Mouse (Mus musculus): ENCODE data around the gene Arf6.
"Not testable (repeated sequence)": the region's sequence is repeated elsewhere in the genome, so short reads cannot be mapped to it uniquely, and the experiment has no call there.

The Arf6 gene

DNA sequence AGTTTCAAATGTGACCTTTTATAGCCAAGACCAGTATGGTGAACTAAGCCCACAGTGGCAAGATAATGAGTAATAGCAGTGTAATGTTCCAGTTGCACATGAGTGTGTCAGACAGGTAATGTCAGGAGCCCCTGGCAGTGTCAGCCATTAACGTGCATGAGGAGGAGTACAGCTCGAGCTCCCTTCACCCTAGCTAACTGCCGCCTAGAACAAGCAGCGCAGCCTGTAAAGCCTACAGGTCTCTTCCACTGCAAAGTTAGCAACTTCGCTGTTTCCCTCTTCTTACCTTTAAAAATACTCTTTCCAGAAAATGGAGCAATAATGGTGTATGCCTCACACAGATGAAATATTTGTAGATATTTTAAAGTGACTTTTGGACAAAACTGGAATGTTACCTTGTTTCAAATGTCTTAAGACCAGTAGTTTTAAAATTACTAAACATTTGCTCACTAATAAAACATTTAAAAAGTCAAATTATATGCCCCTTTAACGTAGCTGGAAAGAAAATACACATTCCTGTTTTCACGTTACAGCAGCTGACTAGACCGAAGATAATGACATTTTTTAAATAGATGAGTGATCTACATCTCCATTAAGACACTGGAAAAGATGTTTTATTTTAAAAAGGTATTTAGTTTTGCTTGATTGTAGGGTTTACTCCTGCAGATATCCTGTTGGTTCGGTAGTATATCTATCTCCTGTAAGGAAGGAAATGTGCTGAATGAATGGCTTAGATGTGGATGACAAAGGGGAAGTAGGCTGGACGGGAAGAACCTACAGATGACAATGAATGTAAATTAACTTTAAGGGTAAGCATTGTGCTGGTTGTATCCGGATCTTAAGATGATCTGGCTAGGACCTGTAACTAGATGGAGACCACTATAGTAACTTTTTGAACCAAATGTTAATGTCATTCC, 2.2 kb downstream of the Arf6 start:
- no peak for DNase-seq (ENCODE audit: low spot score)

DNA sequence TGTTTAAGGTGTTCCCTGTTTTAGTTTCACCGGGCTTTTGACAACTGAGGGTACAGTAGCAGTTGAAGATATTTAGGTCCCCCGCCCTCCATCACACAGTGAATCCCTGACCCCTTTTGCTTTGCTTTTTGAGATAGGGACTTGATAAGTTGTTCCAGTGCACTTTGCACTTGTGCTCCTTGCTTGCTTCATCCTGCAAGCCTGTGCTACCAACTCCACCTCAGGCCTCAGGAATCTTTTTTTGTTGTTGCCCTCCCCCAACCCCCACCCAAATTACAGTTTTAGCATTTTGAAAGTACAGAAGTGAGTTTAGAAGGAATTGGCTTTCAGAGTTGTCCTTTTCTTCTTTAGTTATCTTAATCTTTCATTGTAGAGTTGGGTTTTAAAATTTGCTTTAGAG, 4.2 kb downstream of the Arf6 start:
- no peak for DNase-seq (ENCODE audit: low spot score)

DNA sequence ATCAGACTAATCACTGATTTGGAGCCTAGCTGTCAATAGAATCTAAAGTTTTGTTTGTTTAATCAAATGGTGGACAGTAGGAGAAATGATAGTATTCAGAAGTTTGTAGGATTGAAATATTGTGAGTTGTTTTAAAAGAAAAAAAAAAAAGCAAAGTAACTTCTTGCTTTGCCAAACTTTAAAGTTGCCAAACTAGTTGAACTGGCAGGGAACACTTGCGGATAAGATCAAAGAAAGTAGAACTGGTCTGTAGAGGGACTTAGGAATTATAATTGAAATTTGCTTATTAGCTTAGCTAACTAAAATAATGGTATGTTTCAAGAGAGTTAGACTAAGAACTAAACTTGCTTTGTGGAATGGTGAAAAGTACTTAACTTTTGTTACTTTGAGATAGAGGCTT, 5.2 kb downstream of the Arf6 start:
- no peak for DNase-seq (ENCODE audit: low spot score)

DNA sequence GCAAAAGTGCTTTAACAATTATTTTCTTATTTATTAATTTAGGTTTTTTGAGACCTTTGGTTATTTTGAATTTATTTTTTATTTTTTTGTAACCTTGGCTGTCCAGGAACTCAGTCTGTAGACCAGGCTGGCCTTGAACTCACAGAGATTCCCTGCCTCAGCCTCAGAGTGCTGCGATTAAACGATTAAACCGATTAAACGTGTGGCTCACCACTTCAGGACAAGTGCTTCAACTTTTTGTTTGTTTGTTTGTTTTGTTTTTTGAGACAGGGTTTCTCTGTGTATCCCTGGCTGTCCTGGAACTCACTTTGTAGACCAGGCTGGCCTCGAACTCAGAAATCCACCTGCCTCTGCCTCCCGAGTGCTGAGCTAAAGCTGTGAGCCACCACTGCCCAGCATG, 5.7 kb downstream of the Arf6 start:
- DNase-seq (ENCODE audit: low spot score) = not testable (repeated sequence)

DNA sequence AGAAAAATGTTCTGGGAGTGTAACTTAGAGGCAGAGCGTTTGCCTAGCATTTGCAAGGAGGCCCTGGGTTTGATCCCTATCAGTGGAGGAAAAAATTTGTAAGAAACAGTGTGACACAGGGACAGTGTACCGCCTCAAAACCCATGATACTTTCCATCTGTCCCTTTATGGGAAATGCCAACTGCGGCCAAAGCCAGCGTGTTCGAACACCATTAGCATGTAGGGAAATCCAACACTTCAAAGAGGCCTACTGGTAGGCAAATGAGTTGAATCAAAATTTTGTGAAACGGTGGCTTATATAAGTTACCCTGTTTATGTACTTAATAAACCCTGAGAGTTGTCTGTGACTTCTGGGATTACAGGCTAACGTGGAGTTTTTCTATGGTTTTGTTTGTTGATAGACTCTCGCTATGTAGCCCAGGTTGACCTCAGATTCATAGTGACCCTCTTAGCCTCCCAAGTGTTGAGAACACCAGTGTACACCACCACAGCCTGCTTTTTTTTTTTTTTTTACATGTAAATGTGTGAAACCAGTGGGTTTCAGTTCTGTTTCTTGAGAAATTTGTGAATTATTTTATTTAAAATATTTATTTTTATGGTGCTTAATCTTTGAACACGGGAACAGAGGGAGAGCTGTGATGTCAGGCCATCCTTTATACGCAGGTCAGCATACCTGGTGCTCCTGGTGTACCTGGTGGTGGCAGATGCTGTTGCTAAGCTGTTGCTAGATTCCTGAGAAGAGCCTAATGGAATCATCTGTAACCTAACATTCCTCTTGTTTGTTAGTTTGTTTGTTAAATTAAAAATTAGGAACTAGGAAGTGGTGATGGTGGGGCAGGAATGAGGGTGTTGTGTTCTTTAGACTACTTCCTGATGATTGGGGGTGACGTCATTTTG, 6.9 kb downstream of the Arf6 start:
- no peak for DNase-seq (ENCODE audit: low spot score)

DNA sequence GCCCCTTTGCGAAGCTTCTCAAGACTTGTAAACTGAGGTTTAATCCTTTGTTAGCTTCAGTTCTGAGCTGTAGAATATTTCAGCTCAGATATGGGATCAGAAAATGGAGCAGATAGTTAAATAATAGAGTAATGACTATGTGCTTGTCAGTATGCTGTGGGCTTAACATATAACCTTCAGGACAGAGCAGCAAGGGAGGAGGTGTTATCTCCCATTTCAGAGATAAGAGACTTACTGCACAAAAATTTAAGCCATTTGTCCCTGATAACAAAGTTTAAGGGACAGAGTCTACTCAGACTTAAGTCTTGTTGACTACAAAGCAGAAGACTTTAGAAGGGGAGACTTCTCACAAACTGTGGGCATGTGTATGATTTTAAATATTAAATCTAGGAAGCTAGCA, 10.9 kb downstream of the Arf6 start:
- no peak for DNase-seq (ENCODE audit: low spot score)

DNA sequence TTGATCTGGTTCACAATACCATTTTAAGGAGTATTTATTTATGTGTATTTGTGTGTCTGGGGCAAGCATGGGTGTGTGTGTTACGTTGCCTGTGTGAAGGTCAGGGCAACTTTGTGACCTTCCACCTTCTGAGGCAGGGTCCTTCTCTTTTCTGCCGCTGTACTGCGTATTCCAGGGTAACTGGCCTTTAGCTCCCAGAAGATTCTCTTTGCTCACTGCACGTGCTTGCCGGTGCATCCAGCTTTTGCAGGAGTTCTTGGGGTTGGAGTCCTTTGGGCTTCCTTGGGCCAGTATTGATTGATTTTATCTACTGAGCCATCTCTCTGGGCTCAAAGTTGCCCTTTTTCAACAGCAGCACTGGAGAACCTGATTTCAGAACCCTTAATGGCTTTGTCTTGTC, 12.7 kb downstream of the Arf6 start:
- no peak for DNase-seq (ENCODE audit: low spot score)

DNA sequence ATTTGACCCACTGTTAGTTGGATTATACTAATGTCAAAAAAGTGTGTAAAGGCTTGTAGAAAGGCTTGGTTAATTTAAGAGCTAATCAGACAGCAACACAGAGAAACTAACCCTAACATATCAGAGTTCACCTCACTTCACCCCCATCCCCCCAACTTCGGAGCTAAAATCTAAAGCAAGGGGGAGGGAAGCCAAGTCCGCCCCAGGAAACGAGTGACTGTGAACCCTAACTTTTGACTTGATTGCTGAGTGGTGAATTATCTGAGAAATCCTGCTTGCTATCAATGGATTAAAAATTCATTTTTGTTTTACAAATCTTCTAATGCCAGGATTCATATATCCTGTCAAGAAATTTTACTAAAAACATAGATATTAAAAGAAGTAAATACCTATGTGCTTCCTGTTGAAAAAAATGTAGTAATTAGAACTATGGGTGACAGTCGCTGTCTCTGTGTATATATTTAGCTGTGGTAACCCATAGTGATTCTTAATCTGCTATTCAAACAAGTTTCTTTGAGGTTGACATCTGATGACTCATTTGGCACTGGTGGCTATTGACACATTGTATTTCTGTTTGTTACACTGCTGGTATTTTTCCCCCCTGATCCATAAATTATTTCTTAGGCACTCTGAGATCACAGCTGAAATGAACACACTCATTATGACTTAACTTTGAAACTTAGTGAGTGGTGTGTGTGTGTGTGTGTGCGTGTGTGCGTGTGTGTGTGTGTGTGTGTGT, 13.8 kb downstream of the Arf6 start:
- no peak for DNase-seq (ENCODE audit: low spot score)

DNA sequence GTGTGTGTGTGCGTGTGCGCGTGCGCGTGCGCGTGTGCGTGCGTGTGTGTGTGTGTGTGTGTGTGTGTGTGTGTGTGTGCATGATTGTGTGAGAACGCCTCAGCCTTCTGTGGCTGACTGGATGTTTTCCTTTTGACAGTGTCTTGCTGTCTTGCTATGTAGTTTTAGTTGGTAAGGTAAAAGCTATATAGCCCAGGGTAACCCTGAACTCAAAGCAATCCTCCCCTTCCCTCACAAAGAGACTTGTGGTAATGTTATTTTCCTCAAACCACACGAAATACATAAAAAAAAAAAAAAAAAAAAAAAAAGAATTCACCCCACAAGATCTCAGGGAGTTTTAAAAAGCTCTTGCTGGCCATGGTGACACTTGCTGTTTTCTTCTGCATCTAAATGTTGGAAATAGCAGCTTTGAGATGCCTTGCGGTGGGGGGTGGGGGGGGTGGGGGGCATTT, 14.4 kb downstream of the Arf6 start:
- not testable (repeated sequence) for DNase-seq (ENCODE audit: low spot score)

DNA sequence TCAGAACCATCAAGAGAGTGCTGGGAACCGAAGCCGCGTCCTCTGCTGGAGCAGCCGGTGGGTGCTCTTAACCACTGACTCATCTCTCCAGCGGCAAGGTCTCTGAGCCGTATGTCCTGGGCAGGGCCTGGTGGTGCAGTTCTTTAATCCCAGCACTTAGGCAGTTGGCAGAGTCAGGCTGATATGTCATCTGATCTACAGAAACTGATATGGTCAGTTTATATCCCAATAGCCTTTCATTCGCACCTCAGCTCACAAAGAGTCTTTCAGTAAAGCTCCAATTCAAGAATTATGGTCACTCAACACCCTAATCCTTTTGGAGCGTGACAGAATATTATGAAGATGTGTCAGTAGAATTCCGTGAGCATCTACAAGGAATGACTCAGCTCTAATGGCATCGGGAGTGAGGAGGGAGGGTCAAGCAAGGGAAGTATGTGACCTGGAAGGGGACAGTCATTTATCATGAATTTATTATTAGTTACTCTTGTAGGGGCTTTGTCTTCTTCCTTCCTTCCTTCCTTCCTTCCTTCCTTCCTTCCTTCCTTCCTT, 16.4 kb downstream of the Arf6 start:
- no peak for DNase-seq (ENCODE audit: low spot score)

DNA sequence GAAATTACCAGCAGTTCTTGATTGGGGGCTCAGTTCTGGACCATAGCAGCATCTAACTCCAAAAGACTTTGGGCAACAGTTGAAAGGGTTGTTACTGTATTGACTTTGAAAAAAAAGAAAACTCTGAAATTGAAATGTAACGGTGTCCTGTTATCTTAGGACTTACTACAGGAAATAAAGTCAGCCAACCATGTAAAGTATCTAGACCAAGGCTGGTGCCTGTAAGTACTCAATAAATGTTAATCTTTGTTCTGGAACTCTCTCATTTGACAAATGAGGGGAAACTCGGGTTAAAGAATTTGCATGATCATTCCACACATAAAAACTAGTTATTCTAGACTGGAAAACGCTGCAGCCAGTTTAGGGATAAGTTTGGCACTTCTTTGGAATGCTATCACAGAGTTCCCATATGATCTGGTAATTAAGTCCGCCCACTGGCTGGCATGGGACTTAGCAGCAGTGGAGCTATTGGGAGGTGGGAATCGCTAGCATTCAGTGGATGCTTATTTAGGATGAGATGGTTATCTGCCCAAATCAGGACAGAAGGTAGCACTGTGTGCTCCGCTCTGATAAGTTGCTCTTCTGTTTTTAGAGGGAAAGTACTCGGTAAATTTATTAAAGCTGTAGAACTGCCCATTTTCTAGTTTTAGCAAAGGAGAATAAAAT, 17.5 kb downstream of the Arf6 start:
- no peak for DNase-seq (ENCODE audit: low spot score)

DNA sequence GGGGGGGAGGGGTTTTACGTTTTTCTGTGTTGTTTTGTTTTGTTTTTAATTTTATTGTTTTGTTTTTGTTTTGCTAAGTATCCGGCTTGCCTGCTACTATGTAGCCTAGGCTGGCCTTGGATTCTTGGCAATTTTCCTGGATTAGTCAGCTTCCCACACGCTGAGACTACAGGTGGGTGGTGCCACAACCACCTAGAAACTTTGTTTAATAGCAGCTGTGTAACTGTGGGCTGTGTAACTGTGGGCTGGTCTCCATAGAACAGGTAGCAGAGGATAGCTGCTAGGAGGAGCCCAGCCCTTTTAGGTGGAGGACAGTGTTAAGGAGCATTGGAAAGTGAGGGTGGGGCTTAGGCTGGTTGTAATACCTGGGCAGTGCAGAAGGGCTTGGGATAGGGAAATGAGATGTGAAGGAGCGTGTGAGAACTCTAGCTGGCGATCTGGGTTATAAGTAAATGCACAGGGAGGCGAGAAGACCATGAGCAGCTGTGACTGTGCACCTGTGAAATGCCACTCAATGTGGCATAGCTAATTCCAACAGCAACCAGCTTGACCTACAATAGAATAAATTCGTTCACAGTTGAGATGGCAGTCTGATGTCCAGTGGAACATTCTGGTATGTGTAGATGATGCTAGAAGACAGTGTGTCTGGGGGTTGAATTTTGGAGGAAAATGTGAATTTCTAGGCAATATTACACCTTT, 18.2 kb downstream of the Arf6 start:
- no peak for DNase-seq (ENCODE audit: low spot score)

DNA sequence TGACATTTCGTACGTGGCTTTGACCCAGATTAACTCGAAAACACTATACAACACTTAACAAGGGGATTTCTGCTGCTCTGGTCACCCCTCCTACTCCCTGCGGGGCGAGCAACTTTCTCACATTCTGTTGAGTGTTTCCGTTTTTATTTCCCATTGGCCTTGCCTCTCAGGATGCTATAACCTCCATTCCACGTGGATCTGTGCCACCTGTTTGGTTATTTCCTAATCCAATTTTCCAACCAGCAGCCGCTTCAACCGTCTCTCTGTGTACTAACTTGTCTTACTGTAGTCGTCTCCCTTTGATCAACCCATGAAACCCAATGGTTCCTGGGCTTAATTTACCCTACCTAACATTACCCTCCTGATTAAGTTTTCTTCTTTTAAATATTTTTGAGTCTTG, 21.1 kb downstream of the Arf6 start:
- DNase-seq (ENCODE audit: low spot score) = no peak

DNA sequence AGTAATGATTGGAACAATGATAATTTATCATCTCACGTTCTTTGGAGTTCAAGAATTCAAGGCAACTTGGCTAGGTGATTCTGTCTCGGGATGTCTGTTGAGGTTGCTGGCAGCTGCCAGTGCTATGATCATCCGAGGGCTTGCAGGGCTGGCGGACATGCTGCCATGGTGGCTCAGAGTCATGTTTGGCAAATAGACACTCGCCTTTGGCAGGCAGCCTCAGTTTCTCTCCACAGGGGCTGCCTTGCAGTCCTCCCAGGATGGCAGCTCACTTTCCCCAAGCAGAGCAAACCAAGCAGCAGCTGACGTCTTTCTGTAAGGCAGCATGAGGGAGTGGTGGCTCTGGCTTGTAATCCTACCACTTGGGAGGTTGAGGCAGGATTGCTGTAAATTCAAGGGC, 22.5 kb downstream of the Arf6 start:
- no peak for DNase-seq (ENCODE audit: low spot score)

DNA sequence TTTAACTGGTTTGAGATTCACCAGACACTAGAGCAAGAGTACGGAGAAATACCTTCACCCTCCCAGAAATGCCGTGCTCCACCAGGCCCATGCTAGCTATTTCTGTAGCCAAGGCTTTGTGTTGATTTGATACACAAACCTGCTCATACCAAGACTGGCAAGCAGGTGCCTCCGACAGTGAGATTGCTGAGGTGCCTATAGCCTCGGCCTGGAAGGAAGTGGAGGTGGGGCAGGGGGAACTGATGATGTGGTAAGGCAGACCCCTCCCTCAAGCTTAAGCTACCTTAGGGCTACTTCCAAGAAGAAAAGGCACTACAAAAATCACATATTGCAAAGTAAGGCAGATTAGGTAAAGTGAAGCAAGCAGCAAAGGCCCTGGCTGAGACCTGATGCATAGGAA, 28.4 kb downstream of the Arf6 start:
- DNase-seq (ENCODE audit: low spot score) = no peak

DNA sequence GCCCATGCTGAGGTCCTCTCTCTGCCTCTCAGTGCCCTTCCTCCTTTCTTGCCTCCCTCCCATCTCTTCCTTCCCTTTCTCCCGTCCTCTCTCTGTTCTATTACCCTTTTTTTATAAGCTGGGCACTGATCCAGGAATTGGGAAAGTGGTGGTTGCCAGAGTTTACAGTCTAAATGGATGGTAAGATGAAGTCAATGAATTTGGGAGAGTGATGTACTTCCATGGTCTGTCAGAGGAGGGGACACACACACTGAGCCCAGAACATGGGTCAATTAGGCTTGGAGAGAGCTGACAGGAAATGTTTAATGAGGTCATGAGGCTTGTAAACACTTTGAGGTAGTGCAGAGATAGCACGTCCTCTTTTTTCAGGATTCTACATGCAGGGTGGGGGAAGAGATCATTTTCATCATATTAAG, 28.9 kb downstream of the Arf6 start:
- no peak for DNase-seq (ENCODE audit: low spot score)

DNA sequence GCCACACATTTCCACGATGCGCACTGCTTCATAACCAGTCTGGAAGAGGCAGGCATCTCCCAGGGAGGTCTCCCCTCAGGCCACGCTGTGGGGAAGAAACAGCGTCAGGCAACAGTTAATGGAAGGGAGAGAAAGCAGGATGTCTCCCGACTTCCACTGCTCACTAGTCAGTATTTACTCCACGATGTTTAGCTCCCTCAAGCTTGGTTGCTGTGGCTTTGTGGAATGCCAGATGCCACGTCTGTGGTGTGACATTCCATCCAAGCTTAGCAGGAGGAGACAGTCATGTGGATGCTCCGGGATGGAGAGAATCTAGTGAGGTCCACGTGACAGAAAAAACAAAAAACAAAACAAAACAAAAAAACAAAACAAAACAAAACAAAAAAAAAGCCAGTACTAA, 30.1 kb downstream of the Arf6 start:
- DNase-seq (ENCODE audit: low spot score) = no peak

DNA sequence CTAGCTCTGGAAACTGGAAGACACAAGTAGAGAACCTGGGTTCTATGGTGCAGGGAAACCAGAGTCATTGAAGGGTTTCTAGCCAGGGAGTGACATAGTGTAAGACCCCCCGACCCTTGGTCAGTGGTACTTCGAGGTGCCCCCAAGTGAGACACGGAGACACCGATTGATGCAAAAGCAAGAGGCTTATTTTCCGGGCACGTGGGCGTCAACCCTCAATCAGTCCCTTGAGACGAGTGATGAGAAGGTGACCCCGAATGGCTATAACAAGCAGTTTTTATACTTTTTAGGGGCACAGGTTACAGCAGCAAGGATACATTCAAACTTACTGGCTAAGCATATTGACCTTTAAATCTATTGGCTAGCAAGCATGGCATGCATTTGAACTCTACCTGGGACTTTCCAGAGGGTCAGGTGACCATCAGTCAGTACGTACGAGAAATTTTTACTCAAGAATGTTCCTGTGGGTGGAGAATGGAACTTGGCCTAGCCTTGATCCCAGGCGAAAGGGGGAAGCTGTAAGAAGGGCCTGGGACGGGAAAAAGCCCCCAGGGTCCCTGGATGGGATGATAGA, 30.7 kb downstream of the Arf6 start:
- DNase-seq (ENCODE audit: low spot score) = no peak

DNA sequence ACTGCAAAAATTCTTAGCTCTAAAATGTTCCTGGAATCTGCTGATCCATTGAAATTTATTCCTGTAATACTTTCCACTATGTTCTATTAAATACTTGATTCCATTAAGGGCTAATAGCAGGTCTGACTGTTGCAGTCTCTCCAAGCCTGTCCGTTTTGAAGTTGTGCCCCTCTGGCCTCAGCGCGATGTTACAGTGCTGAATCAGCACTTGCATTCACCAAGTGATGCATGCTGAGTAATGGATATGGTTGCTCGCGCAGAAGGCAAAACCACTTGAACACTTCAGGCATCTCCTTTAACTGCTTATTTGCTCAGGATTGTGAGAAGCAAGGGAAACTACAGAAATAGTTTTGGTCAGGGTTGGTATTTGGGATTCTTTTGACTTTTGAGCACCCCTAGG, 38.8 kb downstream of the Arf6 start:
- DNase-seq (ENCODE audit: low spot score) = no peak

DNA sequence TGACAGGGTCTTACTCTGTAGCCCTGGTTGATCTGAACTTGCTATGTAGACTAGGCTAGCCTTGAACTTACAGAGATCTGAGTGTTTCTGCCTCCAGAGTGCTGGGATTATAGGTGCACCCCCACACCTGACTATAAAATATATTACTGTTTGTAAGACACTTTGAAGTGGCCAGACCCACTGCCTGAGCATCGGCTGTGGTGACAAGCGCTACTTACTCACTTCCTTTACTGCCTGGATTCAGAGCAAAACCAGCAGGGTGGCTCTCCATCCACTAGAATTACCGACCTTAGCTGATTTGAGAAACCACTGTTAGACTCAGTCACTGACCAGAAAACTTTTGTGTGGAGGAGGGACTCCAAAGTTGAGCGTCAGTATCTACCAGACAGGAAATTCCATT, 40.0 kb downstream of the Arf6 start:
- no peak for DNase-seq (ENCODE audit: low spot score)

DNA sequence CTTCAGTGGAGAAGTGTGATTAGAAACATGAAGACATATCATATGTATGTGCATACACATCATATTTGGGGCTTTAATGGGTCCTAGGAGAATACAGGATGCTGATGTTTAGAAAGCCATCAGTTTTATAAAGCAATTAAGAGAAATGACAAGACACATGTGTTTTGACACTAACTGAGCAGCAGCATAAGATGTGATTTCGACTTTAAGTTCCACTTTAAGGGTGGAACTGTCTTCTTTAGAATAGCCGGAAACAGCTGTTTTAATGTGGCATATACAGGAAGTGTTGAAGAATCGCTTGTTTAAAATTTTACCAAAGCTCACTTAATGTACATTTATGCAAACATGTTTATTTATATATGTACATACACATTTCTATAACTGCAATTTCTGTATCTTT, 41.4 kb downstream of the Arf6 start:
- no peak for DNase-seq (ENCODE audit: low spot score)
